Mouse (Mus musculus): ENCODE measurements around the gene Gm49486. TPM values are rescaled to one million over a fixed set of nuclear protein-coding genes. Genes with fewer than 3 reads are reported as not detected.

The Gm49486 gene
- total RNA-seq (2022), result under 1 TPM; 0.24 to 0.72 (median 0.36) TPM

DNA sequence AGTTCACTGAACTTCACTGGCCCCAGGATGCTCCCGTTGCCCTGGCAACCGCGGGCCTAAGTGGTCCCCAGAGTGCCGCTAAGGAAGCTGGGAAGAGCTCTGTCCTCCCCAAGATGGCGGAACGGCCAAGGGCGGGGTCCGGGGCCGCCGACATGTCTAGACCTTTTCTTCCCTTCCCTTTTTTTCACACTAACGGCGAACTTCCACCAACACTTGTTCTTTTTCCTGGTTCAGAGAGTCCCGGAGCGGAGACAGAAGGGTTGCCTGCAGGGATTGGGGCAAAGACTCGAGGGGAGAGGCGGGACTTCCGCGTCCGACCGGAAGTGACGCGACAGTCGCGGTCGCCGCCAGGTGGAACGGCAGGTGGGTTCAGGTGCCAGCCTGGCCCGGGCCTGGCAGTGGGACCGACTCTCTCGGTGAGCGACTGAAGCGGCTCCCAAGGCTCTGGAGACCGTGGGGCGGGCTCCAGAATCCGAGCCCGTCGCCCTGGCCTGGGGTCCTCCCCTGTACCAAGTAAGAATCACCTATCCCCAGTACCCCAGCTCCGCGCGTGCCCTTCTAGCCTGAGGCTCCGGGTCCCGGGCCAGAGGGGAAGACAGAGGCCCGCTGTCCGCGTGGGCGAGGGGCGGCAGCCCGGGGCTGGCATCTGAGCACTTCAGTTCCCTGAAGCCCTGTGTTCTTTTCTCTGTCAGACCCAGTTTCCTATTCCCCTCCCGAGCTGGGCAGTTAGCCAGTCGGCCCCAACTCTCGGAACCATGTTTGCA, at the start of gene Gm49486, which contains the start of gene Pick1:
TSS of gene Gm49486 (plus strand) at position 334 of the 764 bp plus-strand sequence.
TSS of gene Pick1 (plus strand) at position 116 of the 764 bp plus-strand sequence.
- DNase-seq (ENCODE audit: low spot score in 2 of 2), result peak; percentile 85 to 87

DNA sequence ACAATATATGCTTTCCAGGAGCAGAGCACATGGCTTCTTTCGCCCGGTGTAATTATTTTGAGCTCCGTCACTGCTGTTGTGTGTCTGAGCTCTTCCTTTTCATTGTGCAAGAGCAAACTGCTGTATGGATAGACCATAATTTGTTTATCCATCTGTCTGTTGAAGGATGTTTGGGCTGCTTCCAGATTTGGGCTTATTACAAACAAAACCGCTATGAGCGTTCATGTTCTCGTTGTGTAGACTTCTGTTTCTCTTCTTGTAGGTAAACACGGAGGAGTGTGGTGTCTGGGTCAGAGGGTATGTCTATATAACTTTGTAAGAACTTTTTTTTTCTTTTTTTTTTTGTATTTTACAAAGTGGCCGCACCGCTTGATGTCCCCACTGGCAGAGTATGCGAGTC, 44.0 kb upstream of the Gm49486 start:
- no peak for DNase-seq (ENCODE audit: low spot score in 2 of 2)

DNA sequence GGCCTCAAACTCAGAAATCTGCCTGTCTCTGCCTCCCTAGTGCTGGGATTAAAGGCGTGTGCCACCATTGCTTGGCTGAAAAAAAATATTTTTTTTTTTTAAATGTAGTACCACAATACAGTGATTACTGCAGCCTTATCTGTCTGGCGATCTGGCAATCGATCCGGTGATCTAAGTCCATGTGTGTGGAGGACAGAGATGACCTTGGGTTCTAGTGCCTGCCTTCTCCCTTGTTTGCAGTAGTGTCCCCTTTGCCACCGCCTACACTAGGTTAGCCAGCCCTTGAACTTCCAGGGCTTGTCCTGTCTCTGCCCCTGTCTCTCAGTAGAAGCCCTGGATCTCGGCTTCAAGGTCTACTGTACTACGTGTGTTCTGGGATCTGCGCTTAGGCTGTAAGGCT, 41.4 kb upstream of the Gm49486 start:
- DNase-seq (ENCODE audit: low spot score in 2 of 2), result no peak

DNA sequence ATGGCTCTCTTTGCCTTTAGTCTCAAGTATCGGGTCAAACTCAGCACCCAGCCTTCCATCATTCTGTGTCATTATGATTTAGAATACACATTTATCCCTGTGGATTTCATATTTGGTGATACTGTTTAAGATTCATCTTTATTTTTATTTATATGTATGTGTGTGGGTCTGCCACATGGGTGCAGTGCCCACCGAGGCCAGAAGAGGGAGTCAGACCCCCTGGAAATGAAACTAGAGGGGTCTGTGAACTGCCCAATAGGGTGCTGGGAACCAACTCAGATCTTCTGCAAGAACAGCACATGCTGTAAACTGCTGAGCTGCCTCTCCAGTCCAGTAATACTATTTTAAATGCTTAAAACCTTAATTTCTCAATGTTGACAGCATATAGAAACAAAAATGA, 37.8 kb upstream of the Gm49486 start:
- no peak for DNase-seq (ENCODE audit: low spot score in 2 of 2)

DNA sequence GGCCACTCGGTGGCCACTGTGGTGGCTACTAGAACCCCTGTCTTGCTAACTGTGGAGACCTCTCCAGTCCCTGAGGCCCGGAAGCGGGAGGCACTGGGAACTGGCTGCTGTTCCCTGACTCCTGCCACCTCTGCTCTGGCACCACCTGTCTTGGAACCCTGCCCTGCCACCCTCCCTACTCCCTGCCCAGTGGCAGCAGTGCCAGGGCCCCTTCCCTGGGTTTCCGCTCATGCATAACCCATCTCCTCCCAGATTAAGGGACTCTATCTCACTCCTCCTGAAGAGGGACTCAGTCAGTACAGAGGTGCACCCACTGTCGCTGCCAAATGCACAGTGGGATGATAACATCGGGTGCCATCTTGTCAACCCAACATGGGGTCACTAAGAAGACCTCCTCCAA, 36.7 kb upstream of the Gm49486 start:
- no peak for DNase-seq (ENCODE audit: low spot score in 2 of 2)

DNA sequence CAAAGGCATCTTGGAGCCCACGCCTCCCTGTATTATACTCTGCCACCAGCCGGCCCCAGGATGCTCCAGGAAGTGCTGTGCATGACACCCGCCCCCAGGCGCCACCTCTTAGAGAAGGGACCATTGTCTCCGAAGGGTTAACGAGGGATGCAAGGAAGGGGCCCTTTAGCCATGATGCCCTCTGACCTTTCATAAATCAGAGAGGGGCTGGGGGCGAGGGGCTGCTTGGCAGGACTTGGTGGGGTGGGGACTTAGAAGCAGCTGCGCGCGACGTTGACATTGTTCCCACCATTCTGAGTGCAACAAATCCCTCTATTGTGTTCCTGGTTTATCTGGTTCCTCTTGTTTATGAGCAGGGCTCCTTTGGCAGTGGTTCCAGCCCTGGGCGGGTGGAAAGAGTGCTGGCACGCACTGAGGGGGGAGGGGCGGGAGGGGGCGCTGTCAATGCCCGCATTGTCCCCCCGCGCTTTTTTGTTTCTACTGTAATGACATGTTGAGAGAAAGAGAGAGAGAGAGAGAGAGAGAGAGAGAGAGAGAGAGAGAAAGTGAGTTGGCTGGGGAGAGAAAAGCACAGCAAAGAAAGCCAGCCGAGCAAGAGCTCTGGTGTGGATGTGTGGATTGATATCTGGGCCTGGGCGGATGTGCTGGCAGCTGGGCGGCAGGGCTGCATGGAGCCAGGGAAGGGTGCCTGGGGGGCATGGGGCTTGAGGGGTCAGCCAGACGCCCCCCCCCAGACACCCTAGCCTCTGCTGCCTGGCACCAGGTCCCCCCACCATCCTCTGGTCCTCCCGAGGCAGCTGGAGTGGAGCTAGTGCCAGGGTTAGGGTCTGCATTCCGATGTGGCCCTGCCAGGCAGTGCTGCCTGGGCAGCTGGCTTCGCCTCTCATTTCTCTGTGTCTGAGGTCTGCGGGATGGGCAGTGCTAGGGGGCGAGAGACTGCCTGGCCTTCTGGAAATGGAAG, 36.0 kb upstream of the Gm49486 start:
- no peak for DNase-seq (ENCODE audit: low spot score in 2 of 2)

DNA sequence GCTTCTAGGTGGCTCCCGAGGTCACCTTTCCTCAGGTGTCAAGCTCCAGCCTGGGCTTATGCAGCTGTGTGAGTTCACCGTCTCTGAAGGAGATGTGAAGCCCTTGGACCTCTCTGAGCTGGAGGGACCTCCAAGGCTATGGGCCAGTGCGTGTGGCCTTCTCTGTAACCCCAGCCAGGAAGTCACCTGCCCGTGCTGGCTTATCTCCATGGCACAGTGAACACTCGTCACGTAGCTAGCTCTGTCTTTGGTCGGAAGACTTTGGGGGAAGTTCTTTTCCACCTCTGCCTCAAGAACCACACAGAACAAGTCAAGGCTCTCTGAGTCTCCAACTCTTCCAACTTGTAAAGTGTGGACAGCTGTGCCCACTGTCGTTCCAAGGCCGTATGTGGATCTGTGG, 35.1 kb upstream of the Gm49486 start:
- no peak for DNase-seq (ENCODE audit: low spot score in 2 of 2)

DNA sequence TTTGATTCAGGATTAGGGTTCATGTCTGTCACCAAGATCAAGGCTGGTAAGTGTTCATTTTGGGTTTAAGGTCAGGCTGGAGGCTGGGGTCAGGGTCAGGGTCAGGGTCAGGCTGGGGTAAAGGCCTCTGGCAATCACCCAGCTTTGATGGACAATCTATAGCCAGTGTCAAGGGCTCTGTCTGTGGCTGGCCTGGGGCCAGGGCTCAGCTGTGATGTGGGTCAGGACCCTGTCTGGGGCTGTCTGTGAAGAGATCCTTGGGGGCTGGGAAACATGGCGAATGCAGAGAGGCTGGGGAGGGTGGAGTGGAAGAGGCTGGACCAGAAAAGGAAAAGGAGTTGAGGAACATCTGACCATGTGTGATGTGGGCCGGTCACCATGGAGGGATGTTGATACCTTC, 34.2 kb upstream of the Gm49486 start:
- DNase-seq (ENCODE audit: low spot score in 2 of 2), result no peak

DNA sequence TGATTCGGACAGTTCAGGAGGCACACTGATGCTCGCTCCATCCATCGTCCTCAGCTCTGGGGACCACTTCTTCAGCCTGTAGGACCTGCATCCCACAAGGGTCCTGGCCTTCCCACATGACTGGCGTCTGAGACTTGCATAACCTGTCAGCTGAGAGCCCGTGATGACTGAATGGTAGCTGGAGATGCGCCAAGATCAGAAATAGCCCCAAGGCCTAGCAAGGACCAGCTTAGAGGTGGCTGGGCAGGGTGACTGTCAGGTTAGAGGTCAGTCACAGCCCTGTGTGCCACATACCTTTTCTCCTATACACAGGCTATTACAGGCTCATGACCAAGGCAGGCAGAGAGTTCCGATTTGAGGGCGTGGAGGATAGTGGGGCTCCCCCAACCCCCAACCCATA, 33.7 kb upstream of the Gm49486 start:
- peak; percentile 18 to 25 for DNase-seq (ENCODE audit: low spot score in 2 of 2)

DNA sequence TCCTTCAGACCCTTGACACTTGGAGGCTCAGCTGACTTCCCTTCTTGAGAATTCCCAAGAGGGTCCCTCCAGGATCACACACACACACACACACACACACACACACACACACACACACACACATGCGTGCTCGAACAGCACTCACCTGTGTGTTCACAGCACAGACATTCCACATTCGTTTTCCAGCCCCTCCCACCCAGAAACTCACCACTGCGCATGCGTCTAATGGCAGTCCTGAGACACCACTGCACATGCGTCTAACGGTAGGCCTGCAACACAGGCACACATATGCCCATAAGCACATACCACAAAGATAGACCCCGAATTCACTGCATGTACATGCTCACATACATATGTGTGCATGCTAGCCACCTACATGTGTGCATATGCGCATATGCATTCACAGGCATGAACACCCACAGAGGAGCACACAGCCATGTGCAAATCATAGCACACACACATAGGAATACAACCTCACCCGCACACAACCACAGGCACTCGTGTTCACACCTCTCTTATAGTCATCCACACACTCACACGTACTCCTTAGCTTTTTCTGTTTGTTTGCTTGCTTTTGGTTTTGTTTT, 29.7 kb upstream of the Gm49486 start:
- DNase-seq (ENCODE audit: low spot score in 2 of 2), result no peak

DNA sequence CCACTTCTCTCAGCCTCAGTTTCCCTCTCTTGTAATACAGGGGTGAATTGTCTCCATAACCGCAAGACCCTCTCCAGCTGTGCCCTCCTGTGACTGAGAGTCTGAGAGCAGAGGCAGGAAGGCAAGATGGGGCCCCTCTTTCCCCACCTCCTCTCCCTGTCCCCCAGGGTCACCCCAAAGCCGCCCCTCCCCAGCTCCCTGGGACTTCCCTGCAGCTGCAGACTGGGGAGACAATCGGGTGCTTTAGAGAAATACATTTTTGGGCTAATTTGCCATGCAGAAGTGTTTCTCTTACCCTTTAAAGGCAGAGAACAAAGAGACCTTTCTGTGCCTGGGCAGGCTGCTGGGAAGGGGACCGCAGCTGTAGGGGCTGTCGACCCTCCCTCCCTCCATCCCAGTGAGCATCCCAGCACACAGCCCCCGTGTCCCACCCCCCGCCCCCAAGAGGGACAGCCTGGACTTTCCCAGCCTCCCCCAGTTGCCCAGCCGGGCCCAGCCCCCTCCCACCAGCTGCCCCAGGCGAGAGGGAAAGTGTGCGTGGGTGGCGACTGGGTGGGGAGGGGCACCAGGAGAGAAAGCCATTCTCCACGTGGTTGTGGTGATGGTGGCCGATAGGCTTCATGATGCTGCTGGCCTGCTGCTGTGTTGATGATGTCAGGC, 27.6 kb upstream of the Gm49486 start:
- no peak for DNase-seq (ENCODE audit: low spot score in 2 of 2)

DNA sequence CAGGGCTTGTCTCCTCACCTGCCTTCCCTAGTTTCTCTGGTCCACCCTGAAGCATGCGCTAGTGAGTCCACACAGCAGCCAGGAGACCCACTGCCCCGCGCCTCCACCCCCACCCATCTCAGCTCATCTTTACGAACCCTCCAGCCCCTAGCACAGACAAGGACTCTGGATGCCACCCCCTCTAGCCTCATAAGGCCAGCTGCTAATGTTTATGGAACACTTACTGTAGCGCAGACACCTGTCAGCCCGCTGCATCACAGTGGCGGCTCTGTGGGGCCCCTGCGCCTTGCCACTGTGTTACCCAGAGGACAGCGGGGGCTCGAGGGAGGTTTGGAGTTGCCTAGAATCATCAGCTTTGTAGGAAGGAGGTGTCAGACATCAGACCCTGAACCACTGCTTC, 26.6 kb upstream of the Gm49486 start:
- no peak for DNase-seq (ENCODE audit: low spot score in 2 of 2)

DNA sequence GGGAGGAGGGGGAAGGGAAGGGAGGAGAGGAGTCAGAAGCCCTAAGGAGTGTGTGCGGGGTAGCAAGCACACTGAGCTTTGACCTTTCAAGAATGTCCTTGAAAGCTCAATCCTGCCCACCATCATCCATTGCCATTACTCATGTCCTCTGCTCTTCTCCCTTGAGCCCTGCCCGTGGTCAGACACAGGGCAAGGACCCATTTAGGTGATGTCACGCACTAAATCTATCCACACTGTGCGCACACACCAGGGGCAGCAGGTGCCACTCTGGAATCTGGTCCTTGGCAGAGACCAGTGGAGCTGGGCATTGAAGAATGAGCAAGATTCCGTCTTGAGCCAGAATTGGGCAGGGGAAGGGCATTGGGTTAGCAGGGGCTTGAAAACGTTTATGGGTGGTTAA, 21.0 kb upstream of the Gm49486 start:
- peak in 1 of 2 experiments; percentile 51 for DNase-seq (ENCODE audit: low spot score in 2 of 2)

DNA sequence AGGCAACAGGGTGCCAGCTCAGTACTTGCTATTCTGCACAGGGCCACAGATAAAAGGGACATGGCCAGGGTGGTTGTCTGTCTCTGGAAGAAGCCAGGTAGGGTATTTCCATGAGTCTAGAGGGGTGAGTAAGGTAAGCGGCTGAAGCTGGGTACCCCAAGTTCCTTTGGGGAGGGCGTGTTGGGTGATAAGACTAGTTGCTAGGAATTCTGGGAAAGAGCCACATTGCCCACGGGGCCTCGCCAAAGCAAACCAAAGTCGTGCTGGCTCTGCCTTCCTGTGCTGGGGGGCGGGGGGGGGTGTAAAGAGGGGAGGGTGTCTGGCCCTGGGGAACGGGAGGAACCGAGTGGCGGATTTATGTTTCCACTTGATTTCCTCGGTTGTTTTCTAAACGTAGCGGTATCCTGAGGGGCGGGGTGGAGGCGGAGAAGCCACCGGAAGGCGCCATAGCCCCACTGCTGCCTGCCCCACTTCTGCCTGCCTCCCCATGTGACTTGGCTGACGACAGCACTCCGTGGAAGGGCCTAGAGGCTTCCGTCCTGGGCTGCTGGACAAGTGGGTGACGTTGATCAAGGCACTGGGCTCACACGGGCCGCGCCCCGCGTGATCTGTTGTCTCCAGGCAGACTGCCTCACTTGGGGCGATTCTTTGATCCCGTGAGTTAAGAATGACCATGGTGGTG, 20.3 kb upstream of the Gm49486 start:
- DNase-seq (ENCODE audit: low spot score in 2 of 2), result peak; percentile 24 to 27

DNA sequence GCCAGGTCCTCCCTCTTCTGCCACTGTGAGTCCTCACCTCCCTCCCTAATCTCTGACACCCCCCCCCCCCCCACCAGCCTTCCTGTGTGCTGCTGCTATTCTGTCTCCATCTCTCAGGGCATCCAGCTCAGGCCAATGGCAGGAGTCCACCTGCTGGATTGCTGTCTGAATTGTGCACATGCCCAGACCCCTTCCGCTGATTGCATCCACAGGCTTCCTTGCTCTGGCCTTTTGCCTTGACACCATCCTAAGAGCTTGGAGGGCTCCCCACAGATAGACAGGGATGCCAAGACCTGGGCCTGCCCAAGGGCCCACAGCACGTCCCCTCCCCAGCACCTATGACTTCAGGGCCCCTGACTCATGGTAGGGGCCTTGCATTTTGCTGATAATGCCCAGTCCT, 18.8 kb upstream of the Gm49486 start:
- no peak for DNase-seq (ENCODE audit: low spot score in 2 of 2)

DNA sequence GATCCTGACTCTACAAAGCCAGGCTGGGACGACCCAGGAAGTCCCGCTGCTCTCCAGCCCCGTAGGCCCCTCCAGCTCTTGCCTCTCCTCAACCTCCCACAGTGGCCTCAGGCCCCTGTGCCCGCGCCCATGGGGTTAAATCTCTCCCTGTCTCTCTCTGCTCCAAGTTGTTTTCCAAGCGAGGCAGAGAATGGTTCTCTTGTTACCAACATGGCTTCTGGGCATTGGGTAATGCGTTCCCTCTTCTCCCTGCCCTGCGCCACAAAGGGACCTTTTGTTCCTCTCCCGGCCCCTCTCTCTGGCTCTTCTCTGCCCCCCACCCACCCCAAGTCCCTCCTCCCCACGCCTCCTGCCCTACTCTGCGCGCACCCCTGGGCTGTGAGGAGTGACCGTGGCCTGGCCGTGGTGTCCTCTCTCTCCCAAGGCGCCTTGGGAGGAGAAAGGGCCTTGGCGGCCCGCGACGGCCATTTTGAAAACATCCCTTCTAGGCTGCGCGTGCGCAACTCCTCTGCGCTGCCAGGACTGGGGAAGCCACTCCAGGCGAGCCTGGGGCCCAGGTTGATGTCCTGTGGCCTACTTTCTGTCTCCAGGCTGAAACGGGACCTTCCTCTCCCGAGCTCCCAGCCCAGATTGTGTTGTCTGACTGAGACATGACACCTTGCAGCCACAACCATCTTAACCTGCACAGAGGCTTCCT, 16.3 kb upstream of the Gm49486 start:
- DNase-seq (ENCODE audit: low spot score in 2 of 2), result no peak

DNA sequence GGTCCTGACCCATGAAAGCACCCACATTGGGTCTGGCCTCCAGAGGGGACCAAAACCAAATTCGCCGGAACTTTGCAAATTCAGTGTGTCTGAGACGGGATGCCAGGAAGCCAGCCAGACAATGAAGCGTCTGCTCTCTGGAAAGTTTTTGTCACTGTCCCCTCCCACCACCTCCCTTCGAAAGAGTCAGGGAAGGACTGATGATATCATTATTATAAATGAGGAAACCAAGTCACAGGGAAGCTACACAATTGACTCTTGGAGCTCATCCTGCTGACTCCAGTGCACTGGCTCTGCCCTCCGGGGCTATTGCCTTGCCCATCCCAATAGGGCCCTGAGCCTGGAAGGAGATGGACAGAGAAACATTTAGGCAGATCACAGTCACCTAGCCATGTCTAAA, 15.6 kb upstream of the Gm49486 start:
- DNase-seq (ENCODE audit: low spot score in 2 of 2), result no peak

DNA sequence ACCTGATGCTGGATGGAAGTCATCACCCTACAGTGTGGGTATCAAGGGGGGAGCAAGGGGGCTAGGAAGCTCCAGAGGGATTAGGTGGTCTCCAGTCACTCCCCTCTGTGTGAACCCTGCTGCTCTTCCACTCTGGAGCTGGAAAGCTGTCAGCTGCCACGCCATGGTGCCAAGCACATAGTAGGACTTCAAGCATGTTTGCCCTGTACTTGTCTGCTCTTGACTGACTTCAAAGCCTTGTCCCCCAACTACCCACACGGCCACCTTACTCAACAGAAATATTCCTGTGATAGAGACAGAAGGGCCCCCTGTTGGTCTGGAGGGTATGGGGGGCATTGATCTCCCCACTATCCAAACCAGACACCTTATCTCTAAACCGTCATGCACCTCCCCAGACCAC, 13.0 kb upstream of the Gm49486 start:
- DNase-seq (ENCODE audit: low spot score in 2 of 2), result no peak

DNA sequence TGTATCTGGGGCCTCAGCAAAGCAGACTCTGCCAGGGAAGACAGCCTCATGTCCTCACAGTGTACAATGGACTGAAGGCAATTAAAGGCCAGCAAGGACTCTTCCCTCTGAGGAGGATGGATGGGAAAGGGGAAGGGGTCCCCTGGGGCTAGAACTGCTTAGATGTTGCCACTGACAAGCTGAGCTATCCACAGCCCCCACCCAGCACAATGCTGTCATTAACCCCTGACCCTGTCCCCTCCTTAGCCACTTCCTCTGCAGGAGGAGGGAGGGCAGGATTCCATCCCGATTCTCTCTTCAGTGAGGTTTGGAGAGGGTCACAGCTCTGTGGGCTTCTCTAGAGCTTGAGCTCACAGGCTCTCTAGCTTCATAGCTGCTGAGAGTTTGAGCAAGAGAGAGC, 9.6 kb upstream of the Gm49486 start:
- no peak for DNase-seq (ENCODE audit: low spot score in 2 of 2)

DNA sequence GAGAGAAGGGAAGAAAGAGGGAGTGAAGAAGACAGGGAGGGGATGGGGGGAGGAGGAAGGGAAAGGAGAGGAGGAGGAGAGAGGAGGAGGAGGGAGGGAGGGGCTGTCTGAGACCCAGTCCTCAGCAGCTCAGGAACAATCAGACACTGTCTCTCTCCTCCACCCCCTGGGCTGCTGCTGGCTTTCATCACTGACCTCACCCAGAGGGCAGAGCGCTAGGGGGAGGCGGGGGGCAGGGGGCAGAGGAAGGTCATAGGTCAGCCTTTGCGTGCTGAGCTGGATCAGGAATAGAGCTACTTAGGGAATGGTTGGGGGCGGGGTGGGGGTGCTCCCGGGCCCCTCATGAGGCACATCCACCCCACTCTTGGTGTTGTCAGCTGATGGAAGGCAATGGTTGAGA, 5.5 kb upstream of the Gm49486 start:
- no peak for DNase-seq (ENCODE audit: low spot score in 2 of 2)
